Mouse (Mus musculus): ENCODE results near the gene AY358078.
A peak's percentile ranks its signal among the peaks of the same experiment; 100 is the strongest.
"Not testable (repeated sequence)": the region's sequence is repeated elsewhere in the genome, so short reads cannot be mapped to it uniquely, and the experiment has no call there.

Gene AY358078

DNA sequence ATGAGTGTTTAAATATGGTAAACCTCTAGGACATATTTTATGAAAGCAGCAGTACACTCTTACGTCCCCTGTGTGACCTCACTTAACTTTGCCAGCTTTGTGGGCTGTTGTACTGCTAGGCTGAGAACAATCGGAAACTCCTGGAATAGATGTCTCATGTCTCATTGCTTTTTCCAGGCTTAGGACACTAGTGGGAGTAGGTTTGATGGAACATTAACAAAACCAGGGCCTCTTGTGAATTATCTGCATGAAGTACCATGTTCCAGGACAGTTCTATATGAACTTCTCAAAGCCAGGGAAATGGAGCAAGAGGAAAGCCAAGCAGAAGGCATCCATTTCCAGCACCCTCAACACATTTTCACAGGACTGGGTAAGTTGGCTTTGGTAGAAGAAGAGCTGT is at the start of gene AY358078:
Gene AY358078 (plus strand): TSS at position 301 of the 400 bp plus-strand sequence.
- DNase-seq = no peak

GRCm38 (mm10) chr14:51755944-51756343 is 43.9 kb upstream of the AY358078 start:
- no peak for DNase-seq

DNA sequence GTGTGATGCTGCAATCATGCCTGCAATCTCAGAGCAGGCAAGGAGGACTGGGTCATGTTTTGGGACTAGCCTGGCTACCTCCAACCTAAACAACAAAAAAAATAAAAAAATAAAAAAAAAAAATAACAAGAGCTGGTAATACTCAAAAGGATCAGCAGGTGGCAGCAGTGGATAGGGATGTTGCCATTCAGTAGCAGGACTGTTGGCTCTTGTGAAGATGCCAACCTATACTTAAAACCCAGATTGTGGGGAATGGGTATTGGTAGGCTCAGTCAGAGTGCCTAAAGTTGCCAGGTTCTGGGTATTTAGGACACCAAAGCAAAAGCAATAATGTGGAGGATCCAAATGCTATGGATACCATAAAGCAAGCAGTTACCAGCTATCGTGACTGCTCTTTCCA is 28.5 kb upstream of the AY358078 start:
- DNase-seq = not testable (repeated sequence)

DNA sequence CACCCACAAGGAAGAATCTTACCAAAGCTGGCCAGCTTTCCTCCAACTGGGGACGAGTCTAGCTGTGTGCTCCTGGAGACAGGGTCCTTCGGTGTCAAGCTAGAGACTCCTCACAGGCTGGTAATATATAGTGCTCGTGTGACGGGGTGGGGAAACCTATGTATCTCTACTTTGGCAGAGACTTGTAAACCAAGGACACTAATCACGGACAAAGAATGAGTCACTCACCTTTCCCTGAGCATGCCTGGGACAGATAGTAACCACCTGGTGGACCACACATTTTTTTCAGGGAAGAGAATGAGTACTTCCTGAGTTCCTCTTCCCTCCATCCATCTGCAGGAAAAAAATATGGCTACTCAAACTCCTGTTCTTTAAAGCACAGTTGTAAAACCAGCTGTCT is 26.4 kb upstream of the AY358078 start, which contains the start of gene Ang4:
Gene Ang4 (minus strand): TSS at position 101 of the 400 bp plus-strand sequence.
- no peak for DNase-seq

GRCm38 (mm10) chr14:51777791-51778190 is 22.1 kb upstream of the AY358078 start:
- no peak for DNase-seq

DNA sequence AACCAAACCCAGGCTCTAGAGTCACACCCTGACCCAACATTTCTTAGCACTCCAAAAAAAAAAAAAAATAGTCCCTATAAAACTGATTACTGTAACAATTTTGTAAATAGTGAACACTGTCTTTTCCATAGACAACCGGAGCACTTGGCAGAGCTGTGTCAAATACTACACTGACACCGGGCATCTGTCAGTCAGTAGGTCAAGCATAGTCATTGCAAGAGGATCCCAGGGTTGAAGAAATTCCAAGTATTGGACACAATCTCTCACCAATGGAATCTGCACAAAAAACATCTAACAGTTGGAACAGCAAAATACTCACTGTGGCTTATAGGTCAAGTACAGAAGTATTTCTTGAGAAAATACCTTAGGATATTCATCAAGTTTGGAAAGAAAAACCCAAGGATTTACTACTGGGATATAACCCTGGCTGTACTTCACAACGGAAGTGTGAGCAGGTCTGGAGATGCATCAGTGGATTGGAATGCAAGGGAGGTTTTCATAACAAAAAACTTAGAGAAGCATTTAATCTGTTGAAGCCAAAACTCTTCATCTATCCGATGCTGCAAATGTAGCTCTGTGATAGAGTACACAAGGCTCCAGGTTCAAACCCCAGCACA is 20.9 kb upstream of the AY358078 start:
- no peak for DNase-seq

DNA sequence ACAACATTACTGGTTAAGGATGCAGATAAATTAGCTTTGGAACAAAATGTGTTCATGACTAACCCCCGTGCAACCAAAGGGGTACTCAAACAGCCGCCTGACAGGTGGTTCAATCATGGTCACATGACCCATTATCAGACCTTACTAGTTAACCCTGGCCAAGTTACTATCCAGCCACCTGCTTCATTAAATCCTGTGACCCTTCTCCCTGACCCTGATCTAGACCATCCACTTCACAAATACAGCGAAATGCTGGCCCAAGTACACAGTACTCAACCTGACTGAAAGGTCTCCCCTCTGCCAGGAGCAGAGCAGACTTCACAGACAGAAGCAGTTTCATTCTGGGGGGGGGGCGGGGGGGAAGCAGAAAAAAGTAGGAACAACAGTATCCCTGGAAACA is 13.5 kb upstream of the AY358078 start:
- no peak for DNase-seq

GRCm38 (mm10) chr14:51787061-51787460 is 12.8 kb upstream of the AY358078 start:
- DNase-seq = no peak

- DNase-seq = no peak
Measured at GRCm38 (mm10) chr14:51789196-51789595, 10.7 kb upstream of the AY358078 start.

DNA sequence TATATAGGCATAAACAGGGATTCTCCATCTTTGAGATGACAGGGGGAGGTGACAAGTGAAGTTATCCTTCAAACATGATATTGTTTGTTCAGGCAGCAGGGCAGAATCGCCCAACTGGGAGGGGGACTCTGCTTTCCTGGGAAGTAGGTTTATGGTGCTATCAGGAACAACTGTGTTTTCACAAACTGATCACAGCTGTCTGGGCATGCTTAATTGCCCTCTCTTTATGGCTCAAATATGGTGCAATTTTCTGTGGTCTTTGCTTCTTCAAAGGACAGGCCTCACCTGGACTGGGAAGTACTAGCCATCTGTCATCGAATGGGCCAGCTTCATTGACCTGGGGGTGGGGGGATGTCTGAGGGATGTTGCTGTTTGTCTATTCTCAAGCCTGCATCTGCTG is 5.7 kb upstream of the AY358078 start:
- DNase-seq = no peak

- DNase-seq = no peak
Measured at GRCm38 (mm10) chr14:51826625-51827024, 26.8 kb downstream of the AY358078 start.

DNA sequence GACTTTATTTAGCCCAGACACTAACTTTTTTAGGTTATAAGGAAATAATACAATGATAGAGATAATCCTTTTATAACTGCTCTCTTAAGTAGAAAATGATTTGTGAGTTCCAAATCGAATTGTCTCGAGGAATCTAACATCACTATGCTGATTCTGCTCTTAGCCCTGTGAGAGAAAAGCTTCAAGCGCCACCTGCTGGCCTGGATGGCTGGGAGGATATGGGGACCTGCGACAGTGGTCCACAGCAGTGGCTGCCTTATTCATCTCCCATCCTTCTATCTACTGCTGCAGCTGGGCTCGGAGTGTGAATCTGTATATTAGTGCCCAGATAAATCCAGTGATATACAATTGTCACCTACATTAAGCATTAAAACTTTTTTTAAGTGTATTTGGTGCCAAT is 28.0 kb downstream of the AY358078 start:
- DNase-seq = peak in 1 of 2 experiments; percentile 18

- DNase-seq = no peak
Measured at GRCm38 (mm10) chr14:51829188-51829587, 29.3 kb downstream of the AY358078 start.

- peak in 1 of 2 experiments; percentile 5 for DNase-seq
Measured at GRCm38 (mm10) chr14:51838480-51838879, 38.6 kb downstream of the AY358078 start.

- DNase-seq = no peak
Measured at GRCm38 (mm10) chr14:51842250-51842649, 42.4 kb downstream of the AY358078 start.

DNA sequence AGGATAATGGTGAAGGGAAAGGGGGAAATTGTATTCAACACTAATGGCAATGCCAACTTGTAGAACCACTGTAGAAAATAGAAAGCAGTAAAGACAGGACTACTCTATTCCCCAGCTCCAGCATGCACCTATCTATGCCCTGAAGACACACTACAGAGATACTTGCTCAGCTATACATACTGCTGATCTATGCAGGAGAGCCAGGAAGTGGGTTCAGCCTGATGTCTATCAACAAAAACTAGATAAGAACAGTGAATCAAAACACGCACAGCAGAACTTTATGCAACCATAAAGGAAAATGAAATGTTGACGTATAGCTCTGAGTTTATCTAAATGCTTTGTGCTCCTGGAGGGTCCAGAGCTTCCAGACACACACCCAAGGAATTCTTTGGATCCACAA is 42.9 kb downstream of the AY358078 start:
- DNase-seq = no peak

- no peak for DNase-seq
Measured at GRCm38 (mm10) chr14:51843882-51844281, 44.0 kb downstream of the AY358078 start.

GRCm38 (mm10) chr14:51846566-51846965 is 46.7 kb downstream of the AY358078 start:
- DNase-seq = no peak

GRCm38 (mm10) chr14:51851006-51851405 is 51.2 kb downstream of the AY358078 start:
- DNase-seq = not testable (repeated sequence)

GRCm38 (mm10) chr14:51853399-51853798 is 53.6 kb downstream of the AY358078 start, which contains the start of gene Ear6:
TSS of gene Ear6 (plus strand) at chr14:51853699.
- no peak for DNase-seq

DNA sequence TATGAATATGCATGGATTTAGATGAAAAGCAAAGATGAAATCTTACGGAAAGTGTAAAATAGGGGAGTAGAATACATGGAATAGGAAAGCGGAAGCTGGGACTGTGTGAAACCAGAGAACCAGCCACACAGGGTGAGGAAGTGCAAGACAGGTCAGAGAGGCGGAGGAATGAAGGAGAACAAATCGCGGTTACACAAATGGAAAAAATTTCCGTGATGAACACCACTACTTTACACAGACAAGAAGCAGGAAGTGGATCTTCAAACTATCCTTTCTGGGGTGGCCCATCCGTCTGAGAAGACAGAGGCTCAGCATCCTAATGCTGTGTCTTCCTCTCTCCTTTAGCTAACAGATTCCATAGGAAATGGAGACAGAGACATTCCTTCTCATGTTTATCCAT is 55.4 kb downstream of the AY358078 start:
- DNase-seq = not testable (repeated sequence)

DNA sequence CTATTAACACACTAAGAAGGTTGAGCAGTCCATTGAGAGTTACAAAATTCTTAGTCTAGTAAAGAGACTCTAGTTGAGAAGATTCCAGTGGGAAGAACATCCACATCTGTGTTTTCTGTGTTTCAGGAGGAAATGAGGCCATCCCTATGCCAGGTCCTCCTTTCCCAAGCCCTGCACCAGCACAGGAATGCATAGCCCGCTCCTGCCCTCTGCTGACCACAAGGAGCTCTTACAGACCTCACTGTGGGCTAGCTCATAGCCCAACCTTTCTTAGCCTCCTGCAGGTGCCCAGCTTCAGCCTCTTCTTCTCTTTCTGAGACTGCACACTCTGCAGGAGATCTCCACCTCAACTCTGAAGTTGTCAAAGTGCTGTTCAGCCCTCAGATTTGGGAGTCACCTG is 63.8 kb downstream of the AY358078 start:
- DNase-seq = peak in 1 of 2 experiments; percentile 15

- DNase-seq = no peak
Measured at GRCm38 (mm10) chr14:51870756-51871155, 70.9 kb downstream of the AY358078 start.

DNA sequence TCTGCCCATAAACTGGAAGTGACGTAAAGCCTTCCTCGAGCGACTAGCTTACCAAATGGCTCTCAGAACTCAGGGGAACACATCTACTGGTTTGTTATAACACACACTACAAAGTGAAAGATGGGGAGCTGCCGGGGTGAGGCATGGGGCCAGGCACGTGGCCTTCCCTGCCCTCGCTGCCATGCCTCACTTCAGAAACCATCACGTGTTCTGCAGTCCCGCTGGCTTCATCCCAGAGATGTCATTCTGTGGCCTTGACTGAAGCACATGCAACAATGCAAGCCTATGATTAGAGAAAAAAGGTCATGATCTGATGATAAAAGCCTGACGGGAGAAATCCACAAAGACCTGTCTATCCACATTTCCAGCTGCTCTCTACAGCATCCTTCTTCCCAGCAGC is 71.9 kb downstream of the AY358078 start:
- DNase-seq = no peak
